Mouse (Mus musculus): Measurements from ENCODE around the gene Wdr66.
A peak's percentile ranks its signal among the peaks of the same experiment; 100 is the strongest.

Wdr66 gene

GRCm38 (mm10) chr5:123364302-123364971 lies 112.5 kb downstream of the Wdr66 start:
- peak; percentile 69 for DNase-seq

- DNase-seq: no peak
Observed at GRCm38 (mm10) chr5:123368869-123369488, 117.1 kb downstream of the Wdr66 start.

DNA sequence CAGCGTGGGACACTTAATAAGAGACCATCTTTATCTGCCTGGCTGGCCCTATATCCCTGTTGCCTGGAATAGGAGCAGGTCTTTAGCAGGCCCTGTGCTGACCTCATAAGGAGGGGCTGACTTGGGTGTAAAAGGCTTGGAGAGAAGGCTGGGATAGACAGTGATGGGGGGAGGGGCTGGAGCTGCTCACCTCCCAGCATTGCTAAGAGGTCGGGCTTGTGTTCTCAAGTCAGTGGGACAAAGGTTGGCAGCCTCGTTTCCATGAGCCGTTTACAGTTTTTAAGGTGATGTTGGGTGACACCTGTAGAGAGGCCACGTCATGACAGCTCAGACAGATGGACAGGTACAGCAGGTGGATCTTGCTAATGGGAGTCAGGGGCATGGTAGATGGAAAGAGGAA lies 118.1 kb downstream of the Wdr66 start:
- no peak for DNase-seq

DNA sequence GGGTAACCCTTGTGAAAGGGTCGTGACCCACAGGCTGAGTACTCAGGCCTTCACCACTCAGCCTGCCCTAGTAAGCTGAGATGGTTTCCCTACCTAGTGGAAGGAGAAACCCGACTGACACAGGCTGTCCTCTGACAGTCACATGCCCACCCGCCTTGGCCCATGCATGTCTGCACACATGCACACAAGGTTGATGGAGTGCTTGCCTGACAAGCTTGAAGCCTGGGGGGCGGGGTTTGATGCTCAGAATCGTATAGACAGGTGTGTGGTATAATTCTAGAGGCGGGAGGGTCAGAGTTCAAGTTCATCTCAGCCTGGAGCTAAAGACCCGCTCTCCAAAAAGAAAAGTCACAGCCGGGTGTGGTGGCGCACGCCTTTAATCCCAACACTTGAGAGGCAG lies 123.4 kb downstream of the Wdr66 start:
- DNase-seq: no peak

DNA sequence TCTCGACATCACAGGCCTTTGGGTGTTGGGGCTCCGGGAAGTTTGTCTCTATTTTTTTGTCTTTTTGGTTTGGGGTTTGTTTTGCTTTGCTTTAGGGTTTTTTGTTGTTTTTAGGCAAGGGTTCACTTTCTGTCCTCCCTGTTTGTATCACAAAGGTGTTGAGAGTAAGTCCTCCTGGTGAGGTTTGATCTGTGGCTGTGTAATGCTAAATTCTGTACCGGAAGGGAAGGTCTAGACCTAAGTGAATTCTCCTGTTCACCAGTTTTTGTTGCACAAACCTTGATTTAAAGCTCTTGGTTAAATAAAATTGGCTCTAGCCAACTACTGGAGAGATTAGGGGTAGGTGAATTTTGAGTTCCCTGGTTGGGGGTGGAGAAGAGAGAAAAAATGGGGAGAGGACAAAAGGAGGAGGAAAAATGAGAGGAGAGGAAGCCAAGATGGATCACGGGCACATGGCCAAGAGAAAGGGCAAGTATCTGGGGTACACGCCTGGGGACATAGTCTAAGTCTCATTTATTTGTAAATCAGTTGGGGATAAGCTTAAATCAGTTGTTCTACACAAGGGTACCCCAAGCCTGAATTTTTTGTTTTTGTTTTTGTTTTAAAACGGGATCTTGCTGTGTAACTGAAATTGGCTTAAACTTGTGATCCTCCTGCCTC lies 124.0 kb downstream of the Wdr66 start:
- no peak for DNase-seq

GRCm38 (mm10) chr5:123376569-123376968 lies 124.7 kb downstream of the Wdr66 start:
- peak; percentile 61 for DNase-seq

Measured in cerebellum, adult 8-10 months (tissue).